Mouse (Mus musculus): ENCODE measurements around the gene Nfam1. TPM values are rescaled to one million over a fixed set of nuclear protein-coding genes. Genes with fewer than 3 reads are reported as not detected.

Gene Nfam1
- polyA plus RNA-seq, 1 experiment from 2014 or later: 3.4 TPM

DNA sequence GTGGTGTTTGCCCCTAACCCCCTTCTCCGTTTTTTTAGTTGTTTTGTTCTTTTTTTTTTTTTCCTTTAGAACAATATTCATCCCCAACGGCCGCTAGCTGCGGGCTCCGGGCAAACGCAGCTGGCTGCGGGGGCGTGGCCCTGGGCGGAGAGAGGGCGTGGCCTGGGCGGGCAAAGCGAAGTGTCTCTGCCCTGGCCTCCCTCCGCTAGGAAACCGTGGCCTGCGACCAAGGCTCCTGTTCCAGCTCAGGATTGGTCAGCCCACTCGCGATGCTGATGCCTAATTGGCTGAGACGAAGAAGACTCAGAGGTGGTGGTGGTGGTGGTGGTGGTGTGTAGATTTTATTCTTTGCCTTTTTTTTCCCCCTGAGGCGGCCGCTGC, 45.4 kb downstream of the Nfam1 start, which contains the start of gene Tcf20:
Gene Tcf20, minus strand, starts transcription at position 141 of the 381 bp plus-strand sequence.
- ATAC-seq (ENCODE audit: low FRiP score, low read depth): peak; percentile 78
- peak within 1 kb of the TSS; percentile 28; the same call in 1 of the 2 replicates for H3K27ac ChIP-seq
- H3K4me3 ChIP-seq: peak within 1 kb of the TSS; percentile 59
- H3K9me3 ChIP-seq: no peaks in the 10 kb centered on the region
- H3K9ac ChIP-seq: peak within 1 kb of the TSS; percentile 73
- H3K4me2 ChIP-seq (replicated peaks): peak within 1 kb of the TSS; percentile 94
- H3K4me1 ChIP-seq: peaks cover 70% of the 10 kb centered on the region
- WGBS: 0% methylated on average over 20 of the region's 20 CpGs
- peaks cover 31% of the 10 kb centered on the region for H3K27me3 ChIP-seq
- no peaks in the 10 kb centered on the region for H3K36me3 ChIP-seq

DNA sequence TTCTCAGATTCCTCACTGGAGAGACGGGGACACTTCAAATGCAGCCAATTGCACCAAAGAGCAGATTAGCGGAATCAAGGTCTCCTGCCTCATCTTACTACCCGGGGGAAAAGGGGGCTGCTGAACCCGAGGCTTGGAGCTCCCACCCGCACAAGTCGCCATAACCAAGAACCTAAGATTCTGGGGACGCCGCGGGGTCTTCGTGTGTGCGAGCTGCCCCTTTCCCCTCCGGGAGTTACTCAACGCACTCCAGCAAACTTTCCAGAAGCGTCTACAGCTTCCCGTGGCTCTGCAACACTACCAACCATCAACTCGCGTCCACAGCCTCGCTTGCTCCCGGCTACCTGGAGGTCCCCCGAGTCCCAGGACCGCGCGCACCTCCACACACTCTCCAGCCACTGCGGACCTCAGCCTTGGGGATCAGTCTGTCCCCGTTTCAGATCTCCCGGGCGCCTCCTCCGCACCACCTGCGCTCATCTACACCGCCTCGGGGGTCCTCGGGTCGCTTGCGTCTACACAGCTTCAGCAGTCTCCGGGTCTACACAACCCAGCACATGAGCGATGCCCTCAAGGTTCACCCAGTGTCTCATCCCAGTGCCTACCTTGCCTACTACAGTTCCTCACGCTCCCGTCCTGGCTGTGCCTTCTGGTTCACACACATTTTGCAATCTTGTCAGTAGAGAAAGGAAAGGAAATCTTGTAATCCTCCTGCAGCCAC, 45.9 kb downstream of the Nfam1 start:
- Histone ChIP-seq H3K4me3 (peak overlapping the region; percentile 59), H3K36me3 (no peaks in the 10 kb centered on the region), H3K9me3 (no peaks in the 10 kb centered on the region), H3K27ac (no peak overlapping the region), H3K9ac (peak overlapping the region; percentile 73), H3K4me2 (replicated peaks) (peak overlapping the region; percentile 94), H3K27me3 (peaks cover 31% of the 10 kb centered on the region), H3K4me1 (peaks cover 70% of the 10 kb centered on the region)
- ATAC-seq (ENCODE audit: low FRiP score, low read depth): no peak
- under 1% methylated on average over 38 of the region's 38 CpGs for WGBS

- peak overlapping the region; percentile 82 for H3K27ac ChIP-seq
- no peaks in the 10 kb centered on the region for H3K9me3 ChIP-seq
- H3K9ac ChIP-seq: no peak overlapping the region
- peak overlapping the region; percentile 94 for H3K4me2 ChIP-seq (replicated peaks)
- H3K4me3 ChIP-seq: no peak overlapping the region
- peaks cover 18% of the 10 kb centered on the region for H3K27me3 ChIP-seq
- H3K4me1 ChIP-seq: peaks cover 83% of the 10 kb centered on the region
- 30% methylated on average over 7 of the region's 7 CpGs for WGBS
- ATAC-seq (ENCODE audit: low FRiP score, low read depth): no peak
- no peaks in the 10 kb centered on the region for H3K36me3 ChIP-seq
These were observed 48.5 kb downstream of the Nfam1 start for GRCm38 (mm10) chr15:82984574-82984973.

- Histone ChIP-seq H3K9me3 (no peaks in the 10 kb centered on the region), H3K4me3 (peak overlapping the region; percentile 16; the same call in 1 of the 2 replicates), H3K4me2 (replicated peaks) (peak overlapping the region; percentile 94), H3K27ac (peak overlapping the region; percentile 82), H3K9ac (no peak overlapping the region), H3K27me3 (peaks cover 16% of the 10 kb centered on the region), H3K36me3 (no peaks in the 10 kb centered on the region), H3K4me1 (peaks cover 78% of the 10 kb centered on the region)
- WGBS: 10% methylated on average over 4 of the region's 4 CpGs
- no peak for ATAC-seq (ENCODE audit: low FRiP score, low read depth)
These were observed 49.0 kb downstream of the Nfam1 start for GRCm38 (mm10) chr15:82984097-82984496.

DNA sequence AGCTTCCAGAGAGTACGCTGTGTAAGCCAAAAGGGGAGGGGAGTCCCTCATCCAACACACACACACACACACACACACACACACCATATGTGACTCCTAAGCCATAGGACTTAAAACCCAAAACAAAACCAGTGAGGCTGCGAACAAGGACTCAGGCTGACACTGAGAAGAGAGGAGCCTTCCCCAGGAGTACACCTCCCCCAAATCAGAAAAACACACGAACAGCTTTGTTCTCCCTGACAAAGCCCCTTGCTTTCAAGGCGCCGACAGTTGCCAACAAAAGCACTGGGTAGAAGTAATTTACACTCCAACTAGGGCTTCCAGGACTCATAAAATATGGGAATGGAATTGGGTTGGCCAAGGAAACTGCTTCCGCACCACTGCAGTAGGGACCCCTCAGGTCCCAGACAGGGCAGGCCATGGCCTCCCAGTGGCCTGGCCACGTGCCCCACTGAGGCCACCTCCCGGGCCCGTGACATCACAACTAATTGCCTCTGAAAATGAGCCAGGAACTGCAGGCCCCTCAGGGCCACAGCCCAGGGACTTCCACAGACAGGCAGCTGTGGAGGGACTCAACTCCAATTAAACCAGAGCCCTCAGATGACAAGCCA, 49.6 kb downstream of the Nfam1 start:
- Histone ChIP-seq H3K27ac (peak overlapping the region; percentile 82), H3K36me3 (no peaks in the 10 kb centered on the region), H3K4me3 (peak overlapping the region; percentile 16), H3K9ac (no peak overlapping the region), H3K9me3 (no peaks in the 10 kb centered on the region), H3K4me2 (replicated peaks) (peak overlapping the region; percentile 94), H3K27me3 (peaks cover 17% of the 10 kb centered on the region), H3K4me1 (peaks cover 76% of the 10 kb centered on the region)
- 3% methylated on average over 9 of the region's 9 CpGs for whole genome bisulfite sequencing
- ATAC-seq (ENCODE audit: low FRiP score, low read depth): peak; percentile 61

GRCm38 (mm10) chr15:82982724-82983415, 50.2 kb downstream of the Nfam1 start:
- Histone ChIP-seq H3K9ac (no peak overlapping the region), H3K4me1 (peaks cover 72% of the 10 kb centered on the region)
- WGBS: 2% methylated on average over 17 of the region's 18 CpGs

GRCm38 (mm10) chr15:82981676-82982520, 51.2 kb downstream of the Nfam1 start:
- H3K36me3 ChIP-seq: no peaks in the 10 kb centered on the region
- peak overlapping the region; percentile 82; the same call in 1 of the 2 replicates for H3K27ac ChIP-seq
- H3K4me1 ChIP-seq: peaks cover 70% of the 10 kb centered on the region
- ATAC-seq (ENCODE audit: low FRiP score, low read depth): no peak
- peaks cover 17% of the 10 kb centered on the region for H3K27me3 ChIP-seq
- no peak overlapping the region; the same call in 1 of the 2 replicates for H3K4me3 ChIP-seq
- no peaks in the 10 kb centered on the region for H3K9me3 ChIP-seq
- 15% methylated on average over 15 of the region's 15 CpGs for WGBS
- no peak overlapping the region for H3K9ac ChIP-seq
- H3K4me2 ChIP-seq (replicated peaks): peak overlapping the region; percentile 94

More at GRCm38 (mm10) chr15:82982724-82983415, 50.2 kb downstream of the Nfam1 start:
- peak; percentile 67 for ATAC-seq (ENCODE audit: low FRiP score, low read depth)
- no peaks in the 10 kb centered on the region for H3K9me3 ChIP-seq
- peaks cover 19% of the 10 kb centered on the region for H3K27me3 ChIP-seq
- H3K4me3 ChIP-seq: peak overlapping the region; percentile 16
- H3K4me2 ChIP-seq (replicated peaks): peak overlapping the region; percentile 94
- no peaks in the 10 kb centered on the region for H3K36me3 ChIP-seq
- H3K27ac ChIP-seq: peak overlapping the region; percentile 82

DNA sequence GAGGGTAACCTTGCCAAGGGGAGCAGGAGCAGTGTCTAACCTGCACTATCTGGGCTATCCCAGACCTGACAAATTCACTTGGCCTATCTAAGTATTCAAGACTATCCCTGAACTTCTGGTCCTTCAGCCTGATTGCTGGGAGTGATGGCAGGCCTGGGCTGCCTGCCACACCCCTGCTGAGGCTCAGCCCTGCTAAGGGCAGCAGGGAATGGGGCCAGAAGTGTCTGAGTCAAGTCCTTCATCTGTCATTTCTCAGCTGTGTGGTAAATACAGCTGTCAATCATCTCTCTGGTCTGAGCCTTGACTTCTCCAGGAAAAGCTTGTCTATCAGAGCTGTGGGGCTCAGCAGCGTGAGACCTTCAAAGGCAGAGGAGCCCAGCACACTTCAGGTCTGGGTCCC, 53.6 kb downstream of the Nfam1 start:
- H3K9ac ChIP-seq: no peak overlapping the region
- peaks cover 50% of the 10 kb centered on the region for H3K4me1 ChIP-seq
- no peak for ATAC-seq (ENCODE audit: low FRiP score, low read depth)
- 96% methylated on average over 1 of the region's 1 CpGs for WGBS
- H3K27ac ChIP-seq: no peak overlapping the region
- no peaks in the 10 kb centered on the region for H3K9me3 ChIP-seq
- H3K4me2 ChIP-seq (replicated peaks): no peak overlapping the region
- H3K4me3 ChIP-seq: no peak overlapping the region
- peaks cover 4% of the 10 kb centered on the region; the same call in 1 of the 2 replicates for H3K27me3 ChIP-seq
- no peaks in the 10 kb centered on the region for H3K36me3 ChIP-seq

DNA sequence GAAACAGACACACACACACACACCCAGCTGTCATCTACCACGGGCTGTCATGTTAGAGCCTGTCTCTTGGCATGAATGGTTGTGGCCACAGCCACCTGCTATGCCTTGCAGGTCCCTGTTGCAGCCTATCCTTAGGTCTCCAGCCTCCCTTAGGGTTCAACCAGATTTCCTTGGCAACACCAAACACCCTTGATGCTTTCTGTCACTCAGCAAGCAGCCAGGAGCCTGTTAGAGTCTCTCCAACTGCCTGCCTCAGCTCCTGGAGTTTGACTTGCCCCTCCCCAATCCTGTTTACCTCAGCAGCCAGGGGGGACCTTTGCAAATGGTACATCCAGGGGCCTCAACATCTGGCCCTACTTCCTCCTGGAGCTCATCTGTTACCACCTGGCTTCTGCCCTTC, 58.6 kb downstream of the Nfam1 start:
- no peaks in the 10 kb centered on the region for H3K9me3 ChIP-seq
- H3K27ac ChIP-seq: no peak overlapping the region
- H3K4me1 ChIP-seq: peaks cover 23% of the 10 kb centered on the region
- no peaks in the 10 kb centered on the region for H3K36me3 ChIP-seq
- H3K9ac ChIP-seq: no peak overlapping the region
- 73% methylated on average over 1 of the region's 1 CpGs for WGBS
- ATAC-seq (ENCODE audit: low FRiP score, low read depth): no peak
- H3K27me3 ChIP-seq: 0 out of 2 replicates have a peak, but pooled peaks cover 4% of the 10 kb centered on the region
- H3K4me3 ChIP-seq: no peak overlapping the region
- no peak overlapping the region for H3K4me2 ChIP-seq (replicated peaks)

GRCm38 (mm10) chr15:82969206-82969721, 63.8 kb downstream of the Nfam1 start:
- Histone ChIP-seq H3K9me3 (no peaks in the 10 kb centered on the region), H3K9ac (0 out of 2 replicates have a peak overlapping the region, but pooled peaks have one; percentile 5), H3K4me1 (peaks cover 41% of the 10 kb centered on the region), H3K36me3 (no peaks in the 10 kb centered on the region), H3K4me2 (replicated peaks) (peak overlapping the region; percentile 65), H3K27ac (peak overlapping the region; percentile 72), H3K4me3 (no peak overlapping the region), H3K27me3 (peaks cover 14% of the 10 kb centered on the region)
- WGBS: 15% methylated on average over 6 of the region's 6 CpGs
- peak; percentile 18; the same call in 1 of the 2 replicates for ATAC-seq (ENCODE audit: low FRiP score, low read depth)

- peak overlapping the region; percentile 29 for H3K4me3 ChIP-seq
- H3K9me3 ChIP-seq: no peaks in the 10 kb centered on the region
- peak overlapping the region; percentile 65 for H3K4me2 ChIP-seq (replicated peaks)
- H3K36me3 ChIP-seq: no peaks in the 10 kb centered on the region
- H3K9ac ChIP-seq: peak overlapping the region; percentile 50
- H3K27me3 ChIP-seq: peaks cover 14% of the 10 kb centered on the region
- ATAC-seq (ENCODE audit: low FRiP score, low read depth): peak; percentile 63
- WGBS: 0% methylated on average over 20 of the region's 22 CpGs
- peak overlapping the region; percentile 72 for H3K27ac ChIP-seq
- H3K4me1 ChIP-seq: peaks cover 44% of the 10 kb centered on the region
These were observed 64.7 kb downstream of the Nfam1 start for GRCm38 (mm10) chr15:82968449-82968848.

Measured in limb, embryonic 13.5 days (tissue).